Mouse (Mus musculus): ENCODE measurements around the gene Tmem63b. TPM values are rescaled to one million over a fixed set of nuclear protein-coding genes. Genes with fewer than 3 reads are reported as not detected.

The Tmem63b gene
- polyA plus RNA-seq, 1 experiment from 2014 or later, result 49.3 TPM

DNA sequence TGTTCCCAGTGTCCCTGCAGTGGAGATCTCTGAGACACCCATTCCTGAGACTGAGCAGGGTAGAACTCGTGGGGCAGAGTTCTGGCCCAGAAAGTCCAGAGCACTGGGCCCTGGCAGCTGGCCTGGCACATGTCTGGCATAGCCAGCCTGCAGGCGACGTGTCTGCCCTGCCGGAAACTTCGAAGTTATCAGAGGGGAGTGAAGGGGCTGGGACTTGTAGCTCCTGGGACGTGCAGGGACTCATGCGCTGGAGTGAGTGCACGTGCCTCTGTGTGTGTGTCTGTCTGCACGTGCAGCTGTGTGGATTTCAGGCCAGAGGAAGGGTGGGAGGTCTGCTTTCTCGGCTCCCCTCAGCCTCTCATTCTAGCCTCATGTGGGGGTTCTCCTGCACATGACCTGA, 42.7 kb upstream of the Tmem63b start:
- Histone ChIP-seq H3K27ac (ENCODE audit: low read depth, low read length) (no peak overlapping the region), H3K9ac (ENCODE audit: low read length) (no peak overlapping the region), H3K27me3 (ENCODE audit: control insufficient read depth, insufficient read depth, low read length) (peaks cover 13% of the 10 kb centered on the region), H3K4me1 (ENCODE audit: control insufficient read depth, insufficient read depth, low read length) (peaks cover 11% of the 10 kb centered on the region), H3K4me3 (ENCODE audit: low read depth, low read length) (no peak overlapping the region), H3K36me3 (ENCODE audit: control insufficient read depth, insufficient read depth, low read length) (no peaks in the 10 kb centered on the region), H3K9me3 (ENCODE audit: control insufficient read depth, low read length) (no peaks in the 10 kb centered on the region), H3K4me2 (no peak overlapping the region)
- ATAC-seq (ENCODE audit: low FRiP score), result no peak
- WGBS, result 62% methylated on average over 10 of the region's 10 CpGs
- no peak for DNase-seq (ENCODE audit: low spot score, missing footprints)

- Histone ChIP-seq H3K4me2 (no peak overlapping the region), H3K9me3 (ENCODE audit: control insufficient read depth, low read length) (no peaks in the 10 kb centered on the region), H3K4me3 (ENCODE audit: low read depth, low read length) (no peak overlapping the region), H3K4me1 (ENCODE audit: control insufficient read depth, insufficient read depth, low read length) (peaks cover 6% of the 10 kb centered on the region), H3K36me3 (ENCODE audit: control insufficient read depth, insufficient read depth, low read length) (no peaks in the 10 kb centered on the region), H3K9ac (ENCODE audit: low read length) (no peak overlapping the region), H3K27ac (ENCODE audit: low read depth, low read length) (no peak overlapping the region), H3K27me3 (ENCODE audit: control insufficient read depth, insufficient read depth, low read length) (peaks cover 9% of the 10 kb centered on the region)
- 56% methylated on average over 8 of the region's 8 CpGs for WGBS
- ATAC-seq (ENCODE audit: low FRiP score) (no peak), DNase-seq (ENCODE audit: low spot score, missing footprints) (no peak)
These were observed 41.4 kb upstream of the Tmem63b start for GRCm38 (mm10) chr17:45727983-45728723.

DNA sequence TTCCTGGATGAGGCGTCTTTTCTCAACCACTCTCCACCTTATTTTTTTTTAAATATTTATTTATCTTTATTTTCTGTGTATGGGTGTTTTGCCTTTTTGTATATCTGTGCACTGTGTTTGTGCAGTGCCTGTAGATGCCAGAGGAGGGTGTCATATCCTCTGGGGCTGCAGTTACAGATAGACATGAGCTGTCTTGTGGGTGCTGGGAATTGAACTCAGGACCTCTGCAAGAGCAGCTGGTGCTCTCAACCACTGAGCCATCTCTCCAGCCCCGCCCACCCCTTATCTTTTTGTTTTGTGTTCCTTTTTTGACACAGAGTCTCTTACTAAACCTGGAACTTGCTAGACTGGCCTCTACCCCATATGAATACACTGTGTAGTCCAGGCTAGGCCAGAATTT, 40.8 kb upstream of the Tmem63b start:
- ATAC-seq (ENCODE audit: low FRiP score), result no peak
- Histone ChIP-seq H3K4me1 (ENCODE audit: control insufficient read depth, insufficient read depth, low read length) (peaks cover 6% of the 10 kb centered on the region), H3K27ac (ENCODE audit: low read depth, low read length) (no peak overlapping the region), H3K4me3 (ENCODE audit: low read depth, low read length) (no peak overlapping the region), H3K9me3 (ENCODE audit: control insufficient read depth, low read length) (no peaks in the 10 kb centered on the region), H3K9ac (ENCODE audit: low read length) (no peak overlapping the region), H3K36me3 (ENCODE audit: control insufficient read depth, insufficient read depth, low read length) (no peaks in the 10 kb centered on the region), H3K4me2 (no peak overlapping the region), H3K27me3 (ENCODE audit: control insufficient read depth, insufficient read depth, low read length) (peaks cover 3% of the 10 kb centered on the region)
- DNase-seq (ENCODE audit: low spot score, missing footprints), result no peak
- WGBS, result 83% methylated on average over 2 of the region's 2 CpGs

DNA sequence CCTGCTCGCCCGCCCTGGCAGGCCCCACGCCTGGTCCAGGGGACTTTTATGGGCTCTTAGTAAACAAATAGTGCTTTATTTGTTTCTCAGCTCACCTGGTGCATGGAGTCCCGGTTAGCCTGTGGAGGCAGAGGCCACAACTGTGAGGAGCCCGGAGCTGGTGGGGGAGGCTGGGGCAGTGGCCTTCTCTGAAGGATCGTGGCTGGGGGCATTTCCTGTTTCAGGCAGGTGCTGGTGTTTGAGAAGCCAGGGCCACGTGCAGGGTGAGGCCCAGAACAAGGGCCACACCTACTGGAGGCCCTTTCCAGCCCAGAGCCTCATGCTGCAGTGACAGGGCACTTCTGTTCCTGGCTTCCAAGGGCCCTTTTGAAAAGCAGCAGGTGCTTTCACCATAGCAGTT, 39.5 kb upstream of the Tmem63b start:
- Histone ChIP-seq H3K27ac (ENCODE audit: low read depth, low read length) (no peak overlapping the region), H3K9me3 (ENCODE audit: control insufficient read depth, low read length) (no peaks in the 10 kb centered on the region), H3K27me3 (ENCODE audit: control insufficient read depth, insufficient read depth, low read length) (no peaks in the 10 kb centered on the region), H3K9ac (ENCODE audit: low read length) (no peak overlapping the region), H3K4me3 (ENCODE audit: low read depth, low read length) (no peak overlapping the region), H3K4me2 (no peak overlapping the region), H3K4me1 (ENCODE audit: control insufficient read depth, insufficient read depth, low read length) (peaks cover 6% of the 10 kb centered on the region), H3K36me3 (ENCODE audit: control insufficient read depth, insufficient read depth, low read length) (no peaks in the 10 kb centered on the region)
- 69% methylated on average over 7 of the region's 7 CpGs for WGBS
- DNase-seq (ENCODE audit: low spot score, missing footprints) (no peak), ATAC-seq (ENCODE audit: low FRiP score) (no peak)

DNA sequence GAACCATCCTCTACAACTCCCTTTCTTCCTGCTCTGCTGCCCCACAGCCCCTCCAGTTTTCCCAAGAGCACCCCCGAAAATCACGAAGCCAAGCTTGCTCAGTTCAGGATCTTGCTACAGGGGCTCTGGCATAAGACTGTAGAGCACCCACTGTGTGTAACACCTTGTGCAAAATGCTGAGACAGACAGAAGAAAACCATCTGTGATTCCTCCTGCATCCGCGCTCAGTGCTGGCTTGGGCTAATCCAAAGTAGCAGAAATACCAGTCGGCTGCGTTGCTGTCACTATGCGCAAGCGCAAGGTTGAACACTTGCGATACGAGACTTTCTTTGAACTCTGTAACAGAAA, 37.8 kb upstream of the Tmem63b start:
- 87% methylated on average over 10 of the region's 10 CpGs for WGBS
- H3K27ac ChIP-seq (ENCODE audit: low read depth, low read length), result no peak overlapping the region

GRCm38 (mm10) chr17:45723732-45724573, 37.2 kb upstream of the Tmem63b start:
- peaks cover 6% of the 10 kb centered on the region for H3K4me1 ChIP-seq (ENCODE audit: control insufficient read depth, insufficient read depth, low read length)
- H3K9me3 ChIP-seq (ENCODE audit: control insufficient read depth, low read length), result no peaks in the 10 kb centered on the region
- no peaks in the 10 kb centered on the region for H3K36me3 ChIP-seq (ENCODE audit: control insufficient read depth, insufficient read depth, low read length)
- peak overlapping the region; percentile 93 for H3K9ac ChIP-seq (ENCODE audit: low read length)
- H3K4me3 ChIP-seq (ENCODE audit: low read depth, low read length), result peak overlapping the region; percentile 52
- peak; percentile 77 for ATAC-seq (ENCODE audit: low FRiP score)
- 3% methylated on average over 25 of the region's 25 CpGs for WGBS
- H3K27me3 ChIP-seq (ENCODE audit: control insufficient read depth, insufficient read depth, low read length), result no peaks in the 10 kb centered on the region
- peak overlapping the region; percentile 71 for H3K4me2 ChIP-seq
- peak overlapping the region; percentile 71; the same call in 1 of the 2 replicates for H3K27ac ChIP-seq (ENCODE audit: low read depth, low read length)
- peak; percentile 99 for DNase-seq (ENCODE audit: low spot score, missing footprints)

More for the DNA sequence above, 37.8 kb upstream of the Tmem63b start:
- Histone ChIP-seq H3K36me3 (ENCODE audit: control insufficient read depth, insufficient read depth, low read length) (no peaks in the 10 kb centered on the region), H3K4me1 (ENCODE audit: control insufficient read depth, insufficient read depth, low read length) (peaks cover 6% of the 10 kb centered on the region), H3K9ac (ENCODE audit: low read length) (no peak overlapping the region), H3K4me2 (no peak overlapping the region), H3K4me3 (ENCODE audit: low read depth, low read length) (no peak overlapping the region), H3K27me3 (ENCODE audit: control insufficient read depth, insufficient read depth, low read length) (no peaks in the 10 kb centered on the region), H3K9me3 (ENCODE audit: control insufficient read depth, low read length) (no peaks in the 10 kb centered on the region)
- no peak for DNase-seq (ENCODE audit: low spot score, missing footprints)
- ATAC-seq (ENCODE audit: low FRiP score), result peak; percentile 33; the same call in 1 of the 2 replicates

DNA sequence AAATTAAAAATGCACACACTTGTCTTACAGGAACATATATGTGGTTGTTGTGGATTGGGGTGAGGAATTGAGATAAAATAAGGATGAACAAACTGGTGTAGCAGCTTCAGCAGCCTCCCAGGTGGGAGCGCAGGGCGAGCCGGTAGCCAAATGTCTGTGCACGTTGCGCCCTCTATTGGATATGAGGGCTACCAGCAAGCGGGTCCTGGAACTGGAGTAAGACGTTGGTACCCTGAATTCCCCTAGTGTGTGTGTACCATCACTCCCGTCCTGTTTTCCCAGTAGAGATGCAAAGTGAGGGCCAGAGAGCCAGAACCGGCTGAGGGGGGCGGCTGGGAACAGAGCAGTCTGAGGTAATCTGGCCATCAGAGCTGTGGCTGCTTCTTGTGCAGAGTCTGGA, 31.6 kb upstream of the Tmem63b start:
- Histone ChIP-seq H3K36me3 (ENCODE audit: control insufficient read depth, insufficient read depth, low read length) (no peaks in the 10 kb centered on the region), H3K4me2 (no peak overlapping the region), H3K27me3 (ENCODE audit: control insufficient read depth, insufficient read depth, low read length) (no peaks in the 10 kb centered on the region), H3K4me1 (ENCODE audit: control insufficient read depth, insufficient read depth, low read length) (peaks cover 1% of the 10 kb centered on the region), H3K4me3 (ENCODE audit: low read depth, low read length) (no peak overlapping the region), H3K27ac (ENCODE audit: low read depth, low read length) (no peak overlapping the region), H3K9me3 (ENCODE audit: control insufficient read depth, low read length) (no peaks in the 10 kb centered on the region), H3K9ac (ENCODE audit: low read length) (no peak overlapping the region)
- WGBS, result 14% methylated on average over 10 of the region's 10 CpGs
- DNase-seq (ENCODE audit: low spot score, missing footprints), result peak; percentile 85
- peak; percentile 48; the same call in 1 of the 2 replicates for ATAC-seq (ENCODE audit: low FRiP score)

DNA sequence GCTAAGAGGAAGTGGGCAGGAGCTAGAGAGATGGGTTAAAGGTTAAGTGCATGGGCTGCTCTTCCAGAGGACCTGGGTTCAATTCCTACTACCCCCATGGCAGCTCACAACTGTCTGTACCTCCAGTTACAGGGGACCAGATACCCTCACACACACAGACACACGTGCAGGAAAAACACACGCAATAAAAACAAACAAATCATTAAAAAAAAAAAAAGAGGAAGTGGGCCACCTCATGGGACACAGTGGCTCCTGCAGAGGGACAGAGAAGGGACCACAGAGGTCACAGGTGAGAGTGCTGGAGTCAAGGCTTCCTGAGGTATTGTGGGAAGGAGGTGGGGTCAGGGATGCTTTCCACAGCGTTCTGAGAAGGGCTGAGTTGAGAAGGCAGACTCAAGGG, 24.8 kb upstream of the Tmem63b start:
- Histone ChIP-seq H3K9ac (ENCODE audit: low read length) (no peak overlapping the region), H3K36me3 (ENCODE audit: control insufficient read depth, insufficient read depth, low read length) (no peaks in the 10 kb centered on the region), H3K27me3 (ENCODE audit: control insufficient read depth, insufficient read depth, low read length) (no peaks in the 10 kb centered on the region), H3K4me1 (ENCODE audit: control insufficient read depth, insufficient read depth, low read length) (no peaks in the 10 kb centered on the region), H3K4me3 (ENCODE audit: low read depth, low read length) (no peak overlapping the region), H3K9me3 (ENCODE audit: control insufficient read depth, low read length) (no peaks in the 10 kb centered on the region), H3K4me2 (no peak overlapping the region), H3K27ac (ENCODE audit: low read depth, low read length) (no peak overlapping the region)
- DNase-seq (ENCODE audit: low spot score, missing footprints), result no peak
- ATAC-seq (ENCODE audit: low FRiP score), result no peak
- 70% methylated on average over 3 of the region's 3 CpGs for WGBS

GRCm38 (mm10) chr17:45710407-45710806, 23.7 kb upstream of the Tmem63b start:
- DNase-seq (ENCODE audit: low spot score, missing footprints) (no peak), ATAC-seq (ENCODE audit: low FRiP score) (no peak)
- Histone ChIP-seq H3K27me3 (ENCODE audit: control insufficient read depth, insufficient read depth, low read length) (no peaks in the 10 kb centered on the region), H3K4me3 (ENCODE audit: low read depth, low read length) (no peak overlapping the region), H3K9me3 (ENCODE audit: control insufficient read depth, low read length) (no peaks in the 10 kb centered on the region), H3K27ac (ENCODE audit: low read depth, low read length) (no peak overlapping the region), H3K4me1 (ENCODE audit: control insufficient read depth, insufficient read depth, low read length) (no peaks in the 10 kb centered on the region), H3K36me3 (ENCODE audit: control insufficient read depth, insufficient read depth, low read length) (no peaks in the 10 kb centered on the region), H3K4me2 (no peak overlapping the region), H3K9ac (ENCODE audit: low read length) (no peak overlapping the region)
- 74% methylated on average over 8 of the region's 8 CpGs for WGBS

Data from midbrain, embryonic 11.5 days (tissue).